Mouse (Mus musculus) kidney, postnatal 14 days (tissue): ENCODE measurements around the gene Tgtp1.
"Not testable (repeated sequence)": the region's sequence is repeated elsewhere in the genome, so short reads cannot be mapped to it uniquely, and the experiment has no call there.

Experiments
- DNase-seq: peaks from one replicate; pipeline ENCODE4 v3.0.0; 2022; ENCODE audit warnings: mixed read lengths

The Tgtp1 gene

DNA sequence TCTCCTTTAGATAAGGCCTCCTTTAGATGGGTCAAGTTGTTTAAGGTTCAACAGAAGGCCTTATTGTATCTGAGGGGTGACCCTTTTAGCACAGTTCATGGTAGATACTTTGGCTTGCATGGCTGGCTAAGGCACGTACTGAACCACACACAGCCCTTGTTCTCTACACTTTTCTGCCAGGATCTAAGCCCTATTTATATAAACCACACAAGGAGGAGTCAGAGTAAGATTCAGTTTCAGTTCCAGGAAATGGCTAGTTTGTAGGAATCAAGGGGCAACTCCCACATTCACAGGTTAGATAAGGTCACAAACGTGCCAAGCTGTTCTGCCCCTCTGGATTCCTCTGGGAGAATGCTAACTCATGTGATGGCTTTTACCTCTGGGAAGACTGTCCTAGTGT is at the start of gene Tgtp1:
Gene Tgtp1, minus strand, starts transcription at position 155 of the 400 bp plus-strand sequence.
- DNase-seq = not testable (repeated sequence)

DNA sequence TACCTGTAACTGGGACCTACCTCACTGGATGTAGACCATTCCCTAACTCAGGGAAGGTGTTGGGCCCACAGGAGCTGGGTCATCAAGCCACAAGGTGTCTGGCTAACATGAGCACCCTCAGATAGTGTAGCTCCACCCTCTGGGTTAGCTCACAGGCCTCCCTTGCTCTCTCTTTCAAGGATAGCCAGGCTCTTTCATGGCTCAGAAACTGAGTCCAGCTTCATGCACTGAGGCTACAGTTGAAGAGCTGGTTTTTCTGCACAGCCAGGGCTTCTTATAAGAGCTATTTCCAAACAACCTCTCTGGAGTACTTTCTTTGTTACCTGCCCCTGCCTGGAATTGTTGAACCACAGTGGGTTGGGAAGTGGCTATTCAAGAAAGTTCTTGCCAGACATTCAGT is 18.1 kb upstream of the Tgtp1 start:
- not testable (repeated sequence) for DNase-seq

DNA sequence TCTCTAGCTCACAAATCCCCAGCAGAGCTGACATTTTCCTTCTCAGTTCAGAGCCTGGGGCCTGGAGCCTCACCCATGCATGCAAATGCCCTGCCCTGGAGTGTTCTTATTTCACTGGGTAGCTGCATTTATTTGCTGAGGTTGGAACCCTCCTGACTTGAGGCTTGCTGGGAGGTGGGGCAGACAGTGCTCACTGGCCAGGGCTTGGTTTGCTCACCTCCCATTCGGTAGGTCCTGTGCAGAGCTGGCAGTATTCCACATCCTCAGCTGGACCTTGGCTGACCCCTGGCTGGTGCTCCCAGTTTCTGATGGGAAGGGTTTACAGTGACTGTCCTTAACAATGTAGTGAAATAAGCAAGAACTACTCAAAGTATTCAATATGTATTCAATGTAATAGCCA is 12.8 kb upstream of the Tgtp1 start:
- DNase-seq = peak; percentile 14

DNA sequence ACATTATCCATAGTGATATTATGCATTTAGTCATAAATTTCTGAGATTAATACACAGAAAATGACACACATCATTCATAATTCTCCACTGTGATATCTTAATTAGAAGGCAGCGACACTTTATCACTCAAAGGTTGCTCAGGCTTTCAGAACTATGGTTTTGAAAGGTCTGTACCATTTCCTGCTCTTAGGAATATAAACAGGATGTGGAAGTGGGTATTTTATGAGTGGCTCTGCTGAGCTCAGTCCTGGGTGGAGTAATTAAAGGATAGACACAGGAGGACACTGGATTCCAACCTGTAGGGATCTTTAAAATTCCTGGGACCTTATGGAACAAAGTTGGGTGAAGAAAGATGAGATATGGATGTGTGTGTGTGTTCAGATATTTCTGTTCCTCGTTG is 12.3 kb upstream of the Tgtp1 start:
- DNase-seq = not testable (repeated sequence)

DNA sequence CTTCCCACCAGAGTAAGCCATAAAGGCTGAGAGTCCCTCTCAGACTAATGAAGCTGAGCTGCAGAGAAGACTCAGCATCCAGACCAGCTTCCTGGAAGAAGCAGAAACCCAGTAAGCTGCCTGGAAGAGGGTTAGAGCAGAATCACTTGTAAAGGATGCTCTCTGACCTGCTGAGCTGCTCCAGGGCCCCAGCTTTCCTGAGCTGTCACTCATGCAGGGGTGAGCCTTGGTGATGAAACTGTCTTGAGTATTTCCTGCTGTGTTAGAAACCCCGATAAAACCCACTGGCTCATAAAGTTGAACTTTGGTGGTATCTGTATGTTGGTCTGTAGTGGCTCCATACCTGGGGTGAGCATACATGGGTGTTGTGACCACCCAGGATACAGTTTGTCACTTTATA is 6.4 kb upstream of the Tgtp1 start:
- not testable (repeated sequence) for DNase-seq

GRCm38 (mm10) chr11:48993296-48993695 is 676 bp downstream of the Tgtp1 start:
- not testable (repeated sequence) for DNase-seq

DNA sequence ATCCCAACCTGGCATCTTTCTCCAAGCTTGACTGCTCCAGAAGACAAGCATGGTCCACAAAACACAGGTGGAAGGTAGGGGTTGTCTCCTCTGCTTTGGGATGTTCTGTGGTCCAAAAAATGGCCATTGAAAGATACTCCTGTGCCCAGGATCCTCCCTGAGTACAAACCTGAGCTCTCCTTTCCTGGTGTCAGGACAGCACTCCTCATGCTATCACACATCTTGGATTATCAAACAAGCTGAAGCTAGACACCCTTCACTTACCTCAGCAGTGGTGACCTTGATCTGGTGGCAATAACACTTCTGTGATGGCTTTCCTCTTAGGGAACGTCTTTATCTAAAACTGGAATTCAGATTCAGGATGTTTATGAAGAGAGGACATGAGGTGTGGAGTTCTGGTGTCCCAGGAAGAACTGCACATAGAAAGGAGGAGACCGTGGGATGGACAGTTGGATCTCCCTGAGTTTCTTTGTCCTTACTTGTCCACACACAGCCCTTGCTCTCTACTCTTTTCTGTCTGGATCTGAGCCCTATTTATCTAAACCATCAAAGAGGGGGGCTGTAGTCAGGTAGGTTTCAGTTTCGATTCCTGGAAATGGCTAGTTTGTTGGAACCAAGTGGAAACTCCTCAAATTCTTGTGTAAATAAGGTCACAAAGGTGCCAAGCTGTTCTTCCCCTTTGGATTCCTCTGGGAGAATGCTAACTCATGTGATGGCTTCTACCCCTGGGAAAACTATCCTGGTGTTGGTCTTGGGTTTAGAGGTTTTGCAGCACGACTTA is 2.0 kb downstream of the Tgtp1 start, which contains the start of gene Gm12185:
Gene Gm12185, minus strand, starts transcription at position 487 of the 781 bp plus-strand sequence.
- peak; percentile 29 for DNase-seq

DNA sequence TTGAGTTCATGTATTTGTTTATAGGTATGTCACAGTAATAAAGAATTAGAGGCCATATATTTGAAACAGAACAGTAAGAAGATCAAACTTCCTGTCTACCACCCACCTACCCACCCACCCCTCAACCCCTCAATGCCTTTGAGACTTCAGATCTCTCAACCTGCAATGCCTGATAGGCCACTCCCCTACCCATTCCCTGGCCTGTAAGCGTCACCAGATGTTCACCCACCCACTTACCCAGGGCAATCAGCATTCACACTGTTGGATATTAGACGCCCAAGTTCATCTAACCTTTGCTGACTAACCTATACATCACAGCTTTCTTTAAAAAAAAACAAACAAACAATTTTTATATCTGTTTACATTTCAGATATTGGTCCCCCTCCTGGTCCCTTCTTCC is 4.0 kb downstream of the Tgtp1 start:
- DNase-seq = not testable (repeated sequence)

GRCm38 (mm10) chr11:48988219-48988618 is 5.8 kb downstream of the Tgtp1 start:
- not testable (repeated sequence) for DNase-seq

DNA sequence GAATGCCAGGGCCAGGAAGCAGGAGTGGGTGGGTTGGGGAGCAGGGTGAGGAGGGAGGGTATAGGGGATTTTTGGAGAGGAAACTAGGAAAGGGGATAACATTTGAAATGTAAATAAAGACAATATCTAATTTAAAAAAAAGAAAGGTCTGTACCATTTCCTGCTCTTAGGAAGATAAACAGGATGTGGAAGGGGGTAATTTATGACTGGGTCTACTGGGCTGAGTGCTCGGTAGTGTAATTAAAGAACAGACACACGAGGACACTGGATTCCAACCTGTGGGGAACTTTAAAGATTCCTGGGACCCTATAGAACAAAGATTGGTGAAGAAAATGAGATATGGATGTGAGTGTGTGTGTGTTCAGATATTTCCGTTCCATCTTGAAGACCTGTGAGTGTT is 11.1 kb downstream of the Tgtp1 start:
- not testable (repeated sequence) for DNase-seq

DNA sequence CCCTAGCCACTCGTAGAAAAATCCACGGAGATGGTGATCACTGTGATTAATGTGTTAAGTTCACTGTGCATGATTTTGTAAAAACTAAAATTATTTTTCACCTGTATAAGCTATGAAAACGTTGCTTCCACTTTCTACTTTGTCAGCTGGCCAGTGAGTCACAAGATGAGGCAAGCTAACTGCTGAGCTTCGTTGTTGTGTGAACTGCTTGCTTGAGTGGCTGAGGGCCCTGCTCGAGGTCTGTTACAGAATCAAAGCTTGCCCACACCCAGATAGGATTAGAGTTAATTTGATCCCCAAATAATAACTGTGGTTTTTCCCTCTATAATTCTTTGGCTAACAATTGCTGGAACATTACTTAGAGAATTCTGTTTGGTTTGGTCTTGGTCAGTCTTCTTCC is 13.9 kb downstream of the Tgtp1 start:
- DNase-seq = not testable (repeated sequence)

GRCm38 (mm10) chr11:48979251-48979650 is 14.7 kb downstream of the Tgtp1 start, which contains the start of gene 9930111J21Rik1:
TSS of gene 9930111J21Rik1 (minus strand) at chr11:48979398.
- not testable (repeated sequence) for DNase-seq

DNA sequence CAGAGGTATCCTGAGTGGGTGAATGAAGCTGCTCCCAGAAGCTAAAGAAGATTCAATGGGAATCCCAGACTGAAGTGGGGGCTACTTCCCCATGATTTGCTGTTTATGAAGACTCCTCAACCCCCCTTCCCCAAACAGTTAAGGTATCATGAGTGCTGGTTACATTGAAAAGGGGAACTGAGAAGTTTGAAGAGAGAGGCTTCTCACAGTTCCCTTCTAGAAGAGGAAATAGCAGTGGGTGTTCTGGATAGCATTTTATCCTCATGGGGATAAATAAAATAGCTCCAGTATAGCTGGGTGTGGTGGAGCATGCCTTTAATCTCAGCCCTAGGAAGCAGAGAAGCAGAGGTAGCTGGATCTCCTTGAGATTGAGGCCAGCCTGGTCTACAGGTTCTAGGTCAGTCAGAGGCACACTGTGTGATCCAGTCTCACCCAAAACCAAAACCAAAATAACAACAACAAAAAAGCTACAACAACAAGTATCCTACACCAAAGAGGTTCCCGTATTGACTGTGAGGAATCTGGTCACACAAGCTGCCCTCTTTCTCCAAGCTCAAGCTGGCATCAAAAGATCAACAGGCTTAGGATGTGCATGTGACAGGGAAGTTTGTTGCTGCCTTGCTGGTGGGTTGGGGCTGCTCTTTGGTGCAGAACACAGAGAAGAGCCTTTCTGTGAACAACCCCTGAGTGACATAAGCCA is 15.6 kb downstream of the Tgtp1 start, which contains the start of gene Olfr56:
Gene Olfr56, plus strand, starts transcription at position 650 of the 700 bp plus-strand sequence.
- not testable (repeated sequence) for DNase-seq

GRCm38 (mm10) chr11:48974686-48975085 is 19.3 kb downstream of the Tgtp1 start:
- DNase-seq = not testable (repeated sequence)

GRCm38 (mm10) chr11:48946090-48946489 is 47.9 kb downstream of the Tgtp1 start, which contains the start of gene Psme2b:
TSS of gene Psme2b (minus strand) at chr11:48946190.
- not testable (repeated sequence) for DNase-seq

DNA sequence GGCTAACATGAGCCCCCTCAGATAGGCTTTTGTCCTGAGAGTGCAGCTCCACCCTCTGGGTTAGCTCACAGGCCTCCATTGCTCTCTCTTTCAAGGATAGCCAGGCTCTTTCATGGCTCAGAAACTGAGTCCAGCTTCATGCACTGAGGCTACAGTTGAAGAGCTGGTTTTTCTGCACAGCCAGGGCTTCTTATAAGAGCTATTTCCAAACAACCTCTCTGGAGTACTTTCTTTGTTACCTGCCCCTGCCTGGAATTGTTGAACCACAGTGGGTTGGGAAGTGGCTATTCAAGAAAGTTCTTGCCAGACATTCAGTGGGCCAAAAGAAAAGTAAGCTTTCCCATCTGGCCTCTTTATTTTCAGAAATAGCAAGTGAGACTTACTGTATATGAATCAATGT is 54.7 kb downstream of the Tgtp1 start:
- DNase-seq = not testable (repeated sequence)
